Mouse (Mus musculus) megakaryocyte-erythroid progenitor cell, adult 5-6 weeks (primary cell): ENCODE measurements around the gene Taldo1. TPM values are rescaled to one million over a fixed set of nuclear protein-coding genes. Genes with fewer than 3 reads are reported as not detected.

Experiments used
- total RNA-seq, 2 experiments: library from RNA; stranded (forward) in 1 of 2; stranded (reverse) in 1 of 2; fragments of 200-1000, 215-1000 nt in 1 of 2; fragments of >200 nt in 1 of 2; fragmentation: Nextera tagmentation in 1 of 2; gene quantifications; 2 replicates each; pipeline ENCODE4 v1.2.3; 2014 to 2017

Gene Taldo1
- total RNA-seq, 2 experiments from 2014 or later, result 353 to 451 TPM

Other genes with a start within 250 kb of the Taldo1 start
- gene Rnh1, start 219.3 kb upstream of the Taldo1 start, total RNA-seq (2014; fragmentation: Nextera tagmentation), result 43.7 and 54.2 TPM in 2 replicates
- 20.7 and 30.4 TPM in 2 replicates for gene Rnh1, start 219.3 kb upstream of the Taldo1 start, total RNA-seq (2017)
- 73.1 and 108 TPM in 2 replicates for gene Hras, start 198.2 kb upstream of the Taldo1 start, total RNA-seq (2014; fragmentation: Nextera tagmentation)
- 30.1 and 48.6 TPM in 2 replicates for gene Hras, start 198.2 kb upstream of the Taldo1 start, total RNA-seq (2017)
- 4.3 and 6.1 TPM in 2 replicates for gene Lrrc56, start 198.0 kb upstream of the Taldo1 start, total RNA-seq (2014; fragmentation: Nextera tagmentation)
- gene Lrrc56, start 198.0 kb upstream of the Taldo1 start, total RNA-seq (2017), result 0.28 and 0.88 TPM in 2 replicates
- not detected in 2 replicates for gene Lmntd2, start 178.1 kb upstream of the Taldo1 start, total RNA-seq (2014; fragmentation: Nextera tagmentation)
- not detected in 2 replicates for gene Lmntd2, start 178.1 kb upstream of the Taldo1 start, total RNA-seq (2017)
- gene Rassf7, start 176.3 kb upstream of the Taldo1 start, total RNA-seq (2014; fragmentation: Nextera tagmentation), result 3.1 and 6.4 TPM in 2 replicates
- gene Rassf7, start 176.3 kb upstream of the Taldo1 start, total RNA-seq (2017), result 3.4 and 4.6 TPM in 2 replicates
- 114 and 119 TPM in 2 replicates for gene Phrf1, start 163.4 kb upstream of the Taldo1 start, total RNA-seq (2014; fragmentation: Nextera tagmentation)
- gene Phrf1, start 163.4 kb upstream of the Taldo1 start, total RNA-seq (2017), result 53.9 and 79.3 TPM in 2 replicates
- gene Irf7, start 125.7 kb upstream of the Taldo1 start, total RNA-seq (2014; fragmentation: Nextera tagmentation), result 6.4 and 27.5 TPM in 2 replicates
- 9.7 and 9.9 TPM in 2 replicates for gene Irf7, start 125.7 kb upstream of the Taldo1 start, total RNA-seq (2017)
- gene Cdhr5, start 115.4 kb upstream of the Taldo1 start, total RNA-seq (2014; fragmentation: Nextera tagmentation), result not detected in 2 replicates
- not detected in 2 replicates for gene Cdhr5, start 115.4 kb upstream of the Taldo1 start, total RNA-seq (2017)
- gene Sct, start 113.1 kb upstream of the Taldo1 start, total RNA-seq (2014; fragmentation: Nextera tagmentation), result not detected in 2 replicates
- gene Sct, start 113.1 kb upstream of the Taldo1 start, total RNA-seq (2017), result not detected in 2 replicates
- gene Drd4, start 100.2 kb upstream of the Taldo1 start, total RNA-seq (2014; fragmentation: Nextera tagmentation), result not detected in 2 replicates
- gene Drd4, start 100.2 kb upstream of the Taldo1 start, total RNA-seq (2017), result not detected in 2 replicates
- 54.5 and 74.1 TPM in 2 replicates for gene Deaf1, start 64.5 kb upstream of the Taldo1 start, total RNA-seq (2014; fragmentation: Nextera tagmentation)
- gene Deaf1, start 64.5 kb upstream of the Taldo1 start, total RNA-seq (2017), result 11.0 and 32.1 TPM in 2 replicates
- 23.0 and 39.1 TPM in 2 replicates for gene Tmem80, start 64.5 kb upstream of the Taldo1 start, total RNA-seq (2014; fragmentation: Nextera tagmentation)
- gene Tmem80, start 64.5 kb upstream of the Taldo1 start, total RNA-seq (2017), result 9.7 and 17.4 TPM in 2 replicates
- 2.0 TPM in 1 of 2 replicates, not detected in the other for gene Eps8l2, start 53.3 kb upstream of the Taldo1 start, total RNA-seq (2014; fragmentation: Nextera tagmentation)
- gene Eps8l2, start 53.3 kb upstream of the Taldo1 start, total RNA-seq (2017), result not detected in 2 replicates
- 26.8 and 33.7 TPM in 2 replicates for gene Gatd1, start 21.9 kb downstream of the Taldo1 start, total RNA-seq (2014; fragmentation: Nextera tagmentation)
- gene Gatd1, start 21.9 kb downstream of the Taldo1 start, total RNA-seq (2017), result 10.9 and 13.9 TPM in 2 replicates
- not detected in 2 replicates for gene Cend1, start 37.3 kb downstream of the Taldo1 start, total RNA-seq (2014; fragmentation: Nextera tagmentation)
- not detected in 2 replicates for gene Cend1, start 37.3 kb downstream of the Taldo1 start, total RNA-seq (2017)
- 25.9 and 45.2 TPM in 2 replicates for gene Slc25a22, start 45.7 kb downstream of the Taldo1 start, total RNA-seq (2014; fragmentation: Nextera tagmentation)
- gene Slc25a22, start 45.7 kb downstream of the Taldo1 start, total RNA-seq (2017), result 3.4 and 6.7 TPM in 2 replicates
- 46.5 and 64.8 TPM in 2 replicates for gene Pidd1, start 51.8 kb downstream of the Taldo1 start, total RNA-seq (2014; fragmentation: Nextera tagmentation)
- 7.5 and 14.3 TPM in 2 replicates for gene Pidd1, start 51.8 kb downstream of the Taldo1 start, total RNA-seq (2017)
- gene Rplp2, start 55.2 kb downstream of the Taldo1 start, total RNA-seq (2014; fragmentation: Nextera tagmentation), result 4,458 and 6,012 TPM in 2 replicates
- gene Rplp2, start 55.2 kb downstream of the Taldo1 start, total RNA-seq (2017), result 2,286 and 2,743 TPM in 2 replicates
- gene Pnpla2, start 63.0 kb downstream of the Taldo1 start, total RNA-seq (2014; fragmentation: Nextera tagmentation), result 29.7 and 32.6 TPM in 2 replicates
- 7.1 and 17.8 TPM in 2 replicates for gene Pnpla2, start 63.0 kb downstream of the Taldo1 start, total RNA-seq (2017)
- gene Cracr2b, start 68.9 kb downstream of the Taldo1 start, total RNA-seq (2014; fragmentation: Nextera tagmentation), result not detected in 2 replicates
- 0.23 TPM in 1 of 2 replicates, not detected in the other for gene Cracr2b, start 68.9 kb downstream of the Taldo1 start, total RNA-seq (2017)
- gene Cd151, start 75.2 kb downstream of the Taldo1 start, total RNA-seq (2014; fragmentation: Nextera tagmentation), result 20.2 and 24.2 TPM in 2 replicates
- gene Cd151, start 75.2 kb downstream of the Taldo1 start, total RNA-seq (2017), result 13.2 and 17.6 TPM in 2 replicates
- gene Polr2l, start 82.9 kb downstream of the Taldo1 start, total RNA-seq (2014; fragmentation: Nextera tagmentation), result 77.2 and 78.1 TPM in 2 replicates
- gene Polr2l, start 82.9 kb downstream of the Taldo1 start, total RNA-seq (2017), result 53.3 and 54.9 TPM in 2 replicates
- gene Tspan4, start 83.0 kb downstream of the Taldo1 start, total RNA-seq (2014; fragmentation: Nextera tagmentation), result 31.6 and 38.2 TPM in 2 replicates
- gene Tspan4, start 83.0 kb downstream of the Taldo1 start, total RNA-seq (2017), result 26.0 and 33.9 TPM in 2 replicates
- gene Chid1, start 147.7 kb downstream of the Taldo1 start, total RNA-seq (2014; fragmentation: Nextera tagmentation), result 10.5 and 22.5 TPM in 2 replicates
- gene Chid1, start 147.7 kb downstream of the Taldo1 start, total RNA-seq (2017), result 31.8 and 44.9 TPM in 2 replicates
- gene Ap2a2, start 170.0 kb downstream of the Taldo1 start, total RNA-seq (2014; fragmentation: Nextera tagmentation), result 32.0 and 42.0 TPM in 2 replicates
- gene Ap2a2, start 170.0 kb downstream of the Taldo1 start, total RNA-seq (2017), result 27.0 and 35.5 TPM in 2 replicates